Mouse (Mus musculus) kidney, postnatal 36 days (tissue): ENCODE measurements at regions not wholly inside any gene's neighbourhood (a gene's known extent, or its start where the extent isn't known, plus 50 kb on each side); places are given as distances from the start of the nearest gene placed in this dataset.
A peak's percentile ranks its signal among the peaks of the same experiment; 100 is the strongest.

Experiments used
- DNase-seq, 2 experiments: peaks; one replicate each; pipeline ENCODE4 v3.0.0; 2021 to 2022; ENCODE audit warnings: mixed read lengths in 2 of 2

GRCm38 (mm10) chr3:121618561-121618960, 52.0 kb upstream of the 4930432M17Rik start:
- no peak for DNase-seq

DNA sequence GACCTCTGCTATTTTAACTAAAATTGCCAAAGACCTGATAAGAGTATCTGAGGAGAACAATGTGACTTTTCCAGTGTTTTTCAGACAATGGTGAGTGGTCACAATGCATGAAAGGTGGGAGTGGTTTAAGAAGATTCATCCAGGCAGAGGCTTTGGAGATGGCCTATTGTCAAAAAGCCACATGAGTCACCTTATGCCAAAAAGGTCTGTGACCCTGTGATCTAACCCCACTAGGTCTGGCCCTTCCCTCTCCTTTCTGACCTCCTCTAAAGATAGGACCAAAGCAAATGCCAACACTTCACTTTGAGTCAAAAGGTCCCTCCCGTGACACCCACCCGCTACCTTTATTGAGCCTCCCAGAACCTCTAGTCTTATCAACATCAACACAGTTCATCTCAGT, 52.4 kb upstream of the 4930432M17Rik start:
- no peak for DNase-seq

DNA sequence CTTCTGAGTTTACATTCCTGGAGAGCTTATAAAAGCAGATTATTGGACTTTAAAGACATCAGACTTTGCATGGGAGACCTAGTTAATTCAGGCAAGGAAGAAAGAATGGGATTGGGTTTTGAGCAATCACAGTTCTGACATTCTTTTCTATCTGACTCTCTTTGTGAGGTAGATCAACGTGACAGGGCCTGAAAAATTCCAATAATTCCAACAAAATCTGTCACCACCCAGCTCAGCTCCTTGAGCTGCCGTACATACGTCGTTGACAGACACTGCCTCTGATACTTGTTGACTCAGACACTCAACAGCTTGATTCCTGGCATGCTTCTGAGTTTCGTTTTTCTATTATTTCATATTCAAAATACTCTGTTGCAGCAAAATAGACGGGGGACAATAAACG, 53.2 kb upstream of the 4930432M17Rik start:
- no peak for DNase-seq

GRCm38 (mm10) chr3:121616075-121616474, 54.5 kb upstream of the 4930432M17Rik start:
- no peak for DNase-seq

- DNase-seq = no peak
Observed at GRCm38 (mm10) chr3:121614741-121615140, 55.8 kb upstream of the 4930432M17Rik start.

- DNase-seq = no peak
Observed at GRCm38 (mm10) chr3:121613224-121613623, 57.3 kb upstream of the 4930432M17Rik start.

- no peak for DNase-seq
Observed at GRCm38 (mm10) chr3:121609845-121610244, 60.7 kb upstream of the 4930432M17Rik start.

DNA sequence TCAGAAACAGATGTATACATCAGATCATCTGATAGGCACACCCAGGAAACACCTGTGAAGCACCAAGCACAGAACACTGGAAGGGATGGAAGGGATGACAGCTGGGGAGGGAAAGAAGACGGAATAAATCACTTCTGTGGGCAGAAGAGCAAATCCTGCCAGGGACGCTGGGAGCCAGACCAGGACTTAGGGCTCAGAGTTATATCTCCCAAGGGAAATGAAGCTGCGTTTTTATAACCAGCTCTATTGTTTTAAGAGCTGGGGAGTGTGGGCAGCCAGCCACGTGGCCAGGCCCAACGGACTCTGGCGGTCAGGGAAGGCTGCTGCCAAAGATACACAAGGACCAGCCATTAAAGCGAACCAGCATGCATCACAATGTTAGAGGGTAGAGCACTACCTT, 61.5 kb upstream of the 4930432M17Rik start:
- peak in 1 of 2 experiments; percentile 46 for DNase-seq

GRCm38 (mm10) chr3:121604737-121605136, 65.8 kb upstream of the 4930432M17Rik start:
- DNase-seq = no peak

- DNase-seq = no peak
Observed at GRCm38 (mm10) chr3:121604081-121604480, 66.5 kb upstream of the 4930432M17Rik start.

- no peak for DNase-seq
Observed at GRCm38 (mm10) chr3:121602826-121603370, 67.7 kb upstream of the 4930432M17Rik start.

- peak; percentile 27 to 35 for DNase-seq
Observed at GRCm38 (mm10) chr3:121602082-121602561, 68.4 kb upstream of the 4930432M17Rik start.

DNA sequence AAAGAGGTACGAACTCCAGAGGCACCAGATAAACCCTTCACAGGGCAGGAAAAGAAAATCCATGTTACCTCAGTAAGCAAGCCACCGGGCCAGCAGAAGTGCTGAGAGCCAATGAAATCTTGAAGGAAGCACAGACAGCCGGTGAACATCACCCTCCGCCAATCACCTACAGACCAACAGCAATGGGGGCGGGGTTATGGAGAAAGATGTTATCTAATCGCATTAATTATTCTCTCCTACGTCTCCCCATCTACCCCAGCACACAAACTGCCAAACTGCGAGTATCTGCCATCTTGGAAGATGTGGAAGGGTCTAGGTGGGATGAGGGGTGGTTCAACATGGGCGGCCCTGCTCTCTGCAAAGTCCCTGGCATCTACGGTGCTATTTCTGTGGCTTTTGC, 68.6 kb upstream of the Slc44a3 start:
- DNase-seq = no peak

- DNase-seq = no peak
Observed at GRCm38 (mm10) chr3:121600388-121600787, 68.2 kb upstream of the Slc44a3 start.

DNA sequence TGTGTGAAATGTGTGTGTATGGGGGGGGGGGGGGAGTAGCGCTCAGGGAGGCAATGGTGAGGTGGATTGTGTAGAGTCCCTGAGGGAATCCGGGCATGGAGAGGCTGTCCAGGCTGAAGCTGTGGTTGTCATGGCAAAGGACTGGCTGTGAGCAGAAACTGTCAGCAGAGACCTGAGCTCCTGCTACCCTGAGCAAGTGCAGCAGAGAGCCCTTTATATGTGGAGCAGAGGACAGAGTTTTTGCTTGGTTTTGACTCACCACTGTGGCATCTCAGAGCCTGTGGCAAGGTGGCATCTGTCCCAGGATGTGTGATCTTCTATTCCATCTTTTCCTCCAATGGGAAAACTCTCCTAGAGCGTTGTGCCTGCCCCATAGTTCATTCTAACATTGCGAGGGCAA, 65.8 kb upstream of the Slc44a3 start:
- no peak for DNase-seq

- DNase-seq = no peak
Observed at GRCm38 (mm10) chr3:121597203-121597602, 65.0 kb upstream of the Slc44a3 start.

DNA sequence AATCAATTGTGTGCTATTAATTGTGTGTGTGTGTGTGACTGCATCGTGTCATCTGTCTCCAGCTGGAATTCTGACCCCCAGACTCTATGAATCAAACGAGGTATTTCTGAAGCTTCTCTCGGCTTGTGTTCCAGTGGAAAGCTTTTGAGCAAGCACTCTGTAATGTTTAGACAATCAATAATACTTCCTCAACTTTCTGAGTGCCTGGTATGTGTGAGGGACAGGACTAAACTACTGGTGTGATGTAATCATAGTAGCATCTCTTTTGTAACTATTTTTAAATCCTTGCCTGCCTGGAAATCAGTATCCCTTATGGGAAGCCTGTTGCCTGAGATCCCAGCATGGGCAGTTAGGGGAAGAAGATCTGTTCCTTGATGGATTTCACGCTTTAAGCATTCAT, 62.4 kb upstream of the Slc44a3 start:
- no peak for DNase-seq

DNA sequence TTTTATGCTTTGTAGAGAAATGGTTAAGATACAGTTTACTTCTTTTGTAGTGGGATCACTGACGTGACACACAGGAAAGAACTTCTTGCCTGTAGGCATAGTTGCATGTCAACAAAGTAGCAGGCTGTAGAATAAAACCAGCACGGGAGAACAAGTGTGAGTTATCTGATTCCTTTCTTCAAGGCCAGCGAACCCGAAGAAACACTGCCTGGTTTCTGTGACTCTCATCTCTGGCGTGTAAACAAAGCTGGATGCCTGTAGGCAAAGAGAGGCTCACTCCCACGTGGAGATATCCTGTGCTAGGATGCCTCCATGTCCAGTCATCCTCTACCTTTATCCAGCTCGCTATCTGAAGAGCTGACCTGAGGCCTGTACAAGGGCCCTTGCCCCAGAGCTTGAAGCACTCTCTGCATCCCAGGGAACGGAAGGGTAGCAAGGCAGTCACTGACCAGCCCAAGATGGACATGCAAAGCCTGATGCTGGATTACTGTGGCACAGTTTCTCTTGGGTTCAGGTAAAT, 61.5 kb upstream of the Slc44a3 start:
- no peak for DNase-seq

GRCm38 (mm10) chr3:121593143-121593542, 60.9 kb upstream of the Slc44a3 start:
- no peak for DNase-seq

- no peak for DNase-seq
Observed at GRCm38 (mm10) chr3:121589494-121589885, 57.3 kb upstream of the Slc44a3 start.

DNA sequence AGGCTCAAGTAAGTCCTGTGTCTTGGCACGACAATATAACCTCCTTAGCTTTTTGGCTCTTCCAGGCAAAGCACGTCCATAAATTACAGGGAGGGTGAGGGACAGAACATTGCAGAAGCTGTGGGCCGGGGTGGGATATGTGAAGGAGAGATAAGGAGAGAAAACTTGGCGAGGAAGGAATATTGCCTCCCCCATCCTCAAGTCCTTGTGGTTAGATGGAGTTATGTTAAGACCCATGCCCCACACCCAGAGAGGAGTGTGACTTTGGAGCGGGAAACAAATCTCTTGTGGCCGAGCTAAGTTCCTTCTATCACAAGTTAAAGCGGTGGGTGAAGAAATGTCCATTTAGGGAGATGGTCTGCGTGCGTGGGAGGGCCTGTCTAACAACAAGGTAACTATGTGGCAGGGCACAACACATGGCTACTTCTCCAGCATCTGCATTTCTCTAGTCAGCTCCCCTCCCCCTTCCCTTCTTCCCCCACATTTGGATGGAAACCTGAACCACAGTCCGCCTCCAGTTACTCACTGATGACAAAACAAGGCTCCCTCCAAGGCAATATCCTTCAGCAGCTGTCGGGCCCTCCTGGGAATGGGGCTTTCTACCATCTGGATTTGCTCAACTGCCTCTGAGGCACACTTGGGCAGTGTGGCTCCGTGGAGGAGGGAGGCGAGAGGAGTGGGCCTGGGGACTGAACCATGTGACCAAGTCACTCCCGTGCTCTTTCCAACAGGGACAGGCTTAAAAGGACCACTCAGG, 56.7 kb upstream of the Slc44a3 start:
- DNase-seq = no peak

- DNase-seq = no peak
Observed at GRCm38 (mm10) chr3:121585306-121585705, 53.1 kb upstream of the Slc44a3 start.

GRCm38 (mm10) chr3:121584736-121585151, 52.5 kb upstream of the Slc44a3 start:
- DNase-seq = peak in 1 of 2 experiments; percentile 13

DNA sequence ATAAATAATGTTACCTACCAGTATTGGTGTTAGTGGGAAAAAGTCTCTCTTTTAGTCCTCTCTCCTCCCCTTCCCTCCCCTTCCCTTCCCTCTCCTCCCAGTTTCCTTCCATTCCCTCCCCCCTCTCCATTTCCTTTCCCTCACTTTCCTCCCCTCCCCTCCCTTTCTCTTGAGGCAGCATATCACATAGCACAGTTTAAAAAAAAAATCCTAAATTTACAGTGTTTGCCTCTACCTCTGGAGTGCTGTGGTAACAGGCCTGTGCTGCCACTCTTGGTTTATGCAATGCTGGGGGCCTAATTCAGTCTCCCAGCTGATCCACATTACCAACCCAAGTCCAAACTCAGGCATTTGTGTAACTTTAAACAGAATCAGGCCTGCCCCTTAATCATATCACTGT, 52.1 kb upstream of the Slc44a3 start:
- no peak for DNase-seq
